Mouse (Mus musculus) layer of hippocampus, adult 11-12 months (tissue): ENCODE results near the gene Tmem19.

Experiments
- DNase-seq: peaks from one replicate; pipeline ENCODE4 v3.0.0; 2022; ENCODE audit warnings: low spot score

Tmem19 gene

GRCm38 (mm10) chr10:115311263-115311965, 50.9 kb downstream of the Tmem19 start:
- DNase-seq: no peak

- DNase-seq: no peak
Measured at GRCm38 (mm10) chr10:115309191-115309590, 53.1 kb downstream of the Tmem19 start.

DNA sequence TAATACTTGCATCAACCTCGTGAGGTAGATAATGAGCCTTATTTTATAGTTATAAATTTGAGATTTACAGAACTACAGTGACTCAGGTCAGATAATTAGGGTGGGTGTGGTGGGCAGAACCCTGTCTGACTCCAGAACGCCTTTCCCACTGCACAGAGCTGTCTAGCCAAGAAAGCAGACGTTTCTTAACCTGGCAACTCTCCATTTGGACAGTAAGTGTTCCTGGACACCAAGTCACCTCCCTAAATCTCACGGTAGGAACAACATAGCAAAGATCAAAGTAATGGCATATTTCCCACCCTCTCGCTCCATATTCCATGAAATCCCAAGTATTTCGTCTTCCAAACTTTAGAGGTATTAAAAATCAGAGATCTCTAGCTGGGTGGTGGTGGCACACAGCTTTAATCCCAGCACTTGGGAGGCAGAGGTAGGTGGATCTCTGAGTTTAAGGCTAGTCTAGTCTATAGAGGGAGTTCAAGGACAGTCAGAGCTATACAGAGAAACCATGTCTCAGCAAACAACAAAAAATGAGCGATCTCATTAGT, 54.9 kb downstream of the Tmem19 start:
- no peak for DNase-seq

DNA sequence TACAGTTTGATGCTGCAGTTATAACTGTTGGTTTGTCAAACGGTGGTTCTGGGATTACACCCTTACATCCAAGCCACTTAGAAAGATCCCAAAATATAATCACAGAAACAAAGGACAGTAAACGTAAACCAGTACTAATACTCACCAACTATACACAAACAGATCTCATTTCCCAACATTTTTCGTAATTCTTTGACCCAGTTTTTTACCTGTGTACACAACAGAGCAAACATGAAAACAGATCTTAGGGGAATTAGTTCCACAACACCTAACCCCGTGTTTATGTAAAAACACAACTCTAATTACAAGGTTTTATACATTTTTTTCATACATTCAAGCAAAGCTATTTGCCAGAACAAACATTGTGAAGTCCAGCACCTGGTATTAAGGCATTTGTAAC, 63.6 kb downstream of the Tmem19 start:
- DNase-seq: no peak

- no peak for DNase-seq
Measured at GRCm38 (mm10) chr10:115297582-115297981, 64.7 kb downstream of the Tmem19 start.

- no peak for DNase-seq
Measured at GRCm38 (mm10) chr10:115296401-115296935, 65.8 kb downstream of the Tmem19 start.

- DNase-seq: no peak
Measured at GRCm38 (mm10) chr10:115295162-115295561, 67.1 kb downstream of the Tmem19 start.

- no peak for DNase-seq
Measured at GRCm38 (mm10) chr10:115294715-115295114, 67.6 kb downstream of the Tmem19 start.

DNA sequence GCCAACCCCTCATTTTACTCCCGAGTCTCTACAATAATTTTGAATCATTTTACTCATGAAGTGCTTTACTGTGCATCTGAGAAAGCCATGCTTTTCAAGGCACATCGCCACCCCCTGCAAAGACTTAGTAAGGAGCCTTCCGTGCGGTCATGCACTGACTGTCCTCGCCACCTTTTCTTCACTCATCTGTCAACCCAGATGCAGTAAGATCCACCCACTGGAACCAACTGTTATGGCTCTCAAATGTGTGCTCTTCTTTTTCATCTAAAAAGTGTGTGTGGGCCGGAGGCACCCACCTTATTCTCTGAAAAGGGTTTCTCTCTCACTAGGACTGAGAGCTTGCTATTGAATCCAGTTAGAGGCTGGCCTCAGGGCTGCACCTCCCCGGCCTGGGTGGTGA, 68.4 kb downstream of the Tmem19 start:
- DNase-seq: no peak

- DNase-seq: no peak
Measured at GRCm38 (mm10) chr10:115290671-115291070, 71.6 kb downstream of the Tmem19 start.
